Mouse (Mus musculus): ENCODE data around the gene Lypd8. TPM values are rescaled to one million over a fixed set of nuclear protein-coding genes. Genes with fewer than 3 reads are reported as not detected.

Lypd8 gene
- polyA plus RNA-seq, 1 experiment = not detected

DNA sequence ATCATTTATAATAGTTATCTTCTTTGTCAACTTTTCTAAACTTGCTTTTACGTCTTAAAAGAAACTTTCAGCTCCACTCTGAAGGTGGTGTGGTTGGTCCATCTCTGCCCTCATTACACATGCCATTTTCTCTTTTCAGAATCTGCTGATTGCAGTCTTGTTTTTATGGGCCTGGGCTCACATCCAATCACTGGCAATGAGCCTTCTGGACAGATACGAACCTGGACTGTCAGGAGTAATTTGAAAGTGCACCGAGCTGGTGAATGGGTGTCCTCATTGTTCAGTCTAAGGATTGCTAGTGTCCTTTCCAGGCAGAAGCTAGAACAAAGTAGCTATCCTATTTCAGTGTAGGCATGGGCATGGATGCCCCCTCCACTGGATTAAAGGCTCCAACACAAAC is 29.2 kb downstream of the Lypd8 start:
- Histone ChIP-seq H3K9me3 (replicated peaks; ENCODE audit: control insufficient read depth, insufficient read depth, low read length, poor library complexity, severe bottlenecking) (no peaks in the 10 kb centered on the region), H3K4me1 (ENCODE audit: control insufficient read depth, insufficient read depth, low read length) (no peaks in the 10 kb centered on the region), H3K27ac (ENCODE audit: insufficient read depth, low read length) (no peak overlapping the region), H3K4me3 (ENCODE audit: low read depth, low read length) (no peak overlapping the region), H3K27me3 (ENCODE audit: control insufficient read depth, insufficient read depth, low read length, poor library complexity, severe bottlenecking) (no peaks in the 10 kb centered on the region; the same call in 1 of the 2 replicates), H3K9ac (ENCODE audit: low read depth, poor library complexity, severe bottlenecking) (no peak overlapping the region), H3K36me3 (ENCODE audit: control insufficient read depth, insufficient read depth, low read length, poor library complexity, severe bottlenecking) (no peaks in the 10 kb centered on the region)
- no peak for TF ChIP-seq POLR2A (IDR thresholded peaks at IDR 0.05; ENCODE audit: insufficient read depth, low read length)
- TF ChIP-seq CTCF (IDR thresholded peaks at IDR 0.05; ENCODE audit: low read depth, low read length) = no peak
- no peak for TF ChIP-seq EP300 (IDR thresholded peaks at IDR 0.05; ENCODE audit: insufficient read depth, low read depth, low read length)

- no peak for TF ChIP-seq EP300 (IDR thresholded peaks at IDR 0.05; ENCODE audit: insufficient read depth, low read depth, low read length)
- TF ChIP-seq POLR2A (IDR thresholded peaks at IDR 0.05; ENCODE audit: insufficient read depth, low read length) = no peak
- no peak for TF ChIP-seq CTCF (IDR thresholded peaks at IDR 0.05; ENCODE audit: low read depth, low read length)
- H3K27me3 ChIP-seq (ENCODE audit: control insufficient read depth, insufficient read depth, low read length, poor library complexity, severe bottlenecking) = no peaks in the 10 kb centered on the region
- no peak overlapping the region for H3K4me3 ChIP-seq (ENCODE audit: low read depth, low read length)
- H3K27ac ChIP-seq (ENCODE audit: insufficient read depth, low read length) = no peak overlapping the region
- no peaks in the 10 kb centered on the region for H3K4me1 ChIP-seq (ENCODE audit: control insufficient read depth, insufficient read depth, low read length)
- H3K36me3 ChIP-seq (ENCODE audit: control insufficient read depth, insufficient read depth, low read length, poor library complexity, severe bottlenecking) = no peaks in the 10 kb centered on the region
- no peaks in the 10 kb centered on the region for H3K9me3 ChIP-seq (replicated peaks; ENCODE audit: control insufficient read depth, insufficient read depth, low read length, poor library complexity, severe bottlenecking)
- no peak overlapping the region for H3K9ac ChIP-seq (ENCODE audit: low read depth, poor library complexity, severe bottlenecking)
These were observed 39.5 kb downstream of the Lypd8 start for GRCm38 (mm10) chr11:58418336-58418735.

DNA sequence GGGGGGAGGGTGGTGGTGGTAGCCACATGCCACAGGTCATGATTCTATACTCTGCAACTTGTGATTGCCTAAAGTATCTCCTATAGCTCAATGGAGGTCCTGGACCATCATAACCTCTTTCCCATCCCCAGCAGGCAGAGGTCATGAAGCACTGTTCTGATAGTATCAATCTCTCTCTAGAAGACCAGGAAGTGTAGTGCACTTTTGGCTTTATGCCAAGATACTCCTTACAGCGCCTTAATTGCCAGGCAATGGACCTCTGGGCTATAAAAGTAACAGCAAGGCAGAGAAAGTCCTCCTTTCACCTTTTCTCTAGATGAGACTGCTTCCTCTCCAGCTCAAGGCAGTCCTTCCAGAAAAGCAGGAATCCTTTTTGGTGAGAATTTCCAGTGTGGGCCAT is 42.0 kb downstream of the Lypd8 start, which contains the start of gene 1810065E05Rik:
Gene 1810065E05Rik, plus strand, starts transcription at position 297 of the 400 bp plus-strand sequence.
- no peaks in the 10 kb centered on the region for H3K4me1 ChIP-seq (ENCODE audit: control insufficient read depth, insufficient read depth, low read length)
- H3K4me3 ChIP-seq (ENCODE audit: low read depth, low read length) = no peak within 1 kb of the TSS
- H3K27me3 ChIP-seq (ENCODE audit: control insufficient read depth, insufficient read depth, low read length, poor library complexity, severe bottlenecking) = no peaks in the 10 kb centered on the region
- H3K36me3 ChIP-seq (ENCODE audit: control insufficient read depth, insufficient read depth, low read length, poor library complexity, severe bottlenecking) = no peaks in the 10 kb centered on the region
- no peaks in the 10 kb centered on the region for H3K9me3 ChIP-seq (replicated peaks; ENCODE audit: control insufficient read depth, insufficient read depth, low read length, poor library complexity, severe bottlenecking)
- H3K9ac ChIP-seq (ENCODE audit: low read depth, poor library complexity, severe bottlenecking) = no peak within 1 kb of the TSS
- no peak within 1 kb of the TSS for H3K27ac ChIP-seq (ENCODE audit: insufficient read depth, low read length)
- TF ChIP-seq EP300 (IDR thresholded peaks at IDR 0.05; ENCODE audit: insufficient read depth, low read depth, low read length) (no peak), CTCF (IDR thresholded peaks at IDR 0.05; ENCODE audit: low read depth, low read length) (no peak), POLR2A (IDR thresholded peaks at IDR 0.05; ENCODE audit: insufficient read depth, low read length) (no peak)

DNA sequence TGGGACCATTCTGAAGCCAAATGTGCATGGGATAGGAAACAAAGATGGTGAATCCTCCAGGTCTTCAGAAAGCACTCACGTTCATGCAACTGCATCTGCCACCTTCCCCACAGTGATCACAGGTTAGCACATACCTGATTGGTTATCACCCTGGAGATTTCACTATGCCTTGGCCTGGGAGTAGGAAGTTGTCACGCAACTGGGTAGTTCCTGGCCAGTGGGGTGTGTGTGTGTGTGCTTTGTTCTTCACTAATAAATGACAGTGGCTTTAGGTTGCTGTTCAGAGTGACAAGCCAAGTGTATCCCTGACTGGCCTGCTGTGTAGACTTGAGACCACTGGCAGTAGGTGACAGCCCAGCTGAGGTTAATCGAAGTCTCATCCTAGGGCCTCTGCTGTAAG is 53.4 kb downstream of the Lypd8 start, which contains the start of gene Gm12253:
Gene Gm12253, plus strand, starts transcription at position 301 of the 400 bp plus-strand sequence.
- Histone ChIP-seq H3K4me1 (ENCODE audit: control insufficient read depth, insufficient read depth, low read length) (no peaks in the 10 kb centered on the region), H3K36me3 (ENCODE audit: control insufficient read depth, insufficient read depth, low read length, poor library complexity, severe bottlenecking) (no peaks in the 10 kb centered on the region), H3K4me3 (ENCODE audit: low read depth, low read length) (no peak within 1 kb of the TSS), H3K27me3 (ENCODE audit: control insufficient read depth, insufficient read depth, low read length, poor library complexity, severe bottlenecking) (no peaks in the 10 kb centered on the region; the same call in 1 of the 2 replicates), H3K9me3 (replicated peaks; ENCODE audit: control insufficient read depth, insufficient read depth, low read length, poor library complexity, severe bottlenecking) (no peaks in the 10 kb centered on the region), H3K9ac (ENCODE audit: low read depth, poor library complexity, severe bottlenecking) (no peak within 1 kb of the TSS), H3K27ac (ENCODE audit: insufficient read depth, low read length) (no peak within 1 kb of the TSS)
- TF ChIP-seq POLR2A (IDR thresholded peaks at IDR 0.05; ENCODE audit: insufficient read depth, low read length) (no peak), EP300 (IDR thresholded peaks at IDR 0.05; ENCODE audit: insufficient read depth, low read depth, low read length) (no peak), CTCF (IDR thresholded peaks at IDR 0.05; ENCODE audit: low read depth, low read length) (no peak)

DNA sequence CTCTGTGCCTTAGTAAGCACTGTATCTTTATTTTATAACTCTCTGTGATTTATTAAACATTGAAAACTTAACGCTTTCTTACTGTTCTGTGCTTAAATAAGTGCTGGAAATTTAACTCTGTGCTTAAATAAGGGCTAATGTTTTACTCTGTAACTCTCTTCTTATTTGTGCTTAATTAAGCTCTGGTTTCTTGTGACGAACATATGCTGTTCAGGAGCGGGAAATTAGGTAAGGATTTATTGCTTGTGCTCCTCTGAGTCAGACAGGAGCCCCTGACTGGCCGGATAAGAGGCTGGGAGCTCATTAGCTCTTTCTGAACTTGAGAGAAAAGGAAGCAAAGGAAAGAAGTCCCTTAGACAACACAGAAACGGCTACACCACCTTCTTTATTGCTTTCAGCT is 59.0 kb downstream of the Lypd8 start:
- no peak overlapping the region for H3K27ac ChIP-seq (ENCODE audit: insufficient read depth, low read length)
- H3K4me1 ChIP-seq (ENCODE audit: control insufficient read depth, insufficient read depth, low read length) = no peaks in the 10 kb centered on the region
- H3K36me3 ChIP-seq (ENCODE audit: control insufficient read depth, insufficient read depth, low read length, poor library complexity, severe bottlenecking) = no peaks in the 10 kb centered on the region
- no peaks in the 10 kb centered on the region for H3K9me3 ChIP-seq (replicated peaks; ENCODE audit: control insufficient read depth, insufficient read depth, low read length, poor library complexity, severe bottlenecking)
- TF ChIP-seq POLR2A (IDR thresholded peaks at IDR 0.05; ENCODE audit: insufficient read depth, low read length) = no peak
- no peak for TF ChIP-seq EP300 (IDR thresholded peaks at IDR 0.05; ENCODE audit: insufficient read depth, low read depth, low read length)
- no peak for TF ChIP-seq CTCF (IDR thresholded peaks at IDR 0.05; ENCODE audit: low read depth, low read length)
- H3K4me3 ChIP-seq (ENCODE audit: low read depth, low read length) = no peak overlapping the region
- H3K9ac ChIP-seq (ENCODE audit: low read depth, poor library complexity, severe bottlenecking) = no peak overlapping the region
- no peaks in the 10 kb centered on the region for H3K27me3 ChIP-seq (ENCODE audit: control insufficient read depth, insufficient read depth, low read length, poor library complexity, severe bottlenecking)

Other genes starting within 250 kb of the Lypd8 start
- gene Gemin5, start 210.5 kb upstream of the Lypd8 start, polyA plus RNA-seq (2011; ENCODE audit: insufficient read depth, insufficient read length, low read depth, missing spikeins) = 45.5 and 50.4 TPM in 2 replicates
- 61.9 and 66.8 TPM in 2 replicates for gene Mrpl22, start 207.4 kb upstream of the Lypd8 start, polyA plus RNA-seq (2011; ENCODE audit: insufficient read depth, insufficient read length, low read depth, missing spikeins)
- gene Igtp, start 179.5 kb upstream of the Lypd8 start, polyA plus RNA-seq (2011; ENCODE audit: insufficient read depth, insufficient read length, low read depth, missing spikeins) = 9.9 and 10.1 TPM in 2 replicates
- 5.4 and 5.6 TPM in 2 replicates for gene Irgm2, start 179.4 kb upstream of the Lypd8 start, polyA plus RNA-seq (2011; ENCODE audit: insufficient read depth, insufficient read length, low read depth, missing spikeins)
- not detected in 2 replicates for gene 4930438A08Rik, start 104.2 kb upstream of the Lypd8 start, polyA plus RNA-seq (2011; ENCODE audit: insufficient read depth, insufficient read length, low read depth, missing spikeins)
- gene Zfp692, start 72.0 kb upstream of the Lypd8 start, polyA plus RNA-seq (2011; ENCODE audit: insufficient read depth, insufficient read length, low read depth, missing spikeins) = 19.3 and 21.1 TPM in 2 replicates
- 8.3 and 9.0 TPM in 2 replicates for gene Zfp672, start 48.7 kb upstream of the Lypd8 start, polyA plus RNA-seq (2011; ENCODE audit: insufficient read depth, insufficient read length, low read depth, missing spikeins)
- gene Sh3bp5l, start 48.3 kb upstream of the Lypd8 start, polyA plus RNA-seq (2011; ENCODE audit: insufficient read depth, insufficient read length, low read depth, missing spikeins) = 33.6 and 41.4 TPM in 2 replicates
- not detected in 2 replicates for gene 1810065E05Rik, start 42.1 kb downstream of the Lypd8 start, polyA plus RNA-seq (2011; ENCODE audit: insufficient read depth, insufficient read length, low read depth, missing spikeins)
- gene Gm12253, start 53.5 kb downstream of the Lypd8 start, polyA plus RNA-seq (2011; ENCODE audit: insufficient read depth, insufficient read length, low read depth, missing spikeins) = not detected in 2 replicates
- gene Lypd9, start 73.9 kb downstream of the Lypd8 start, polyA plus RNA-seq (2011; ENCODE audit: insufficient read depth, insufficient read length, low read depth, missing spikeins) = not detected in 2 replicates
- not detected in 2 replicates for gene Olfr30, start 83.2 kb downstream of the Lypd8 start, polyA plus RNA-seq (2011; ENCODE audit: insufficient read depth, insufficient read length, low read depth, missing spikeins)
- not detected in 2 replicates for gene Olfr332, start 113.5 kb downstream of the Lypd8 start, polyA plus RNA-seq (2011; ENCODE audit: insufficient read depth, insufficient read length, low read depth, missing spikeins)
- not detected in 2 replicates for gene Olfr331, start 123.5 kb downstream of the Lypd8 start, polyA plus RNA-seq (2011; ENCODE audit: insufficient read depth, insufficient read length, low read depth, missing spikeins)
- not detected in 2 replicates for gene Olfr330, start 155.8 kb downstream of the Lypd8 start, polyA plus RNA-seq (2011; ENCODE audit: insufficient read depth, insufficient read length, low read depth, missing spikeins)
- not detected in 2 replicates for gene Olfr329-ps, start 167.4 kb downstream of the Lypd8 start, polyA plus RNA-seq (2011; ENCODE audit: insufficient read depth, insufficient read length, low read depth, missing spikeins)
- gene Olfr328, start 176.6 kb downstream of the Lypd8 start, polyA plus RNA-seq (2011; ENCODE audit: insufficient read depth, insufficient read length, low read depth, missing spikeins) = not detected in 2 replicates
- gene Olfr224, start 191.5 kb downstream of the Lypd8 start, polyA plus RNA-seq (2011; ENCODE audit: insufficient read depth, insufficient read length, low read depth, missing spikeins) = not detected in 2 replicates
- not detected in 2 replicates for gene Olfr325, start 198.7 kb downstream of the Lypd8 start, polyA plus RNA-seq (2011; ENCODE audit: insufficient read depth, insufficient read length, low read depth, missing spikeins)
- gene Olfr324, start 216.1 kb downstream of the Lypd8 start, polyA plus RNA-seq (2011; ENCODE audit: insufficient read depth, insufficient read length, low read depth, missing spikeins) = not detected in 2 replicates
- not detected in 2 replicates for gene 2210407C18Rik, start 237.0 kb downstream of the Lypd8 start, polyA plus RNA-seq (2011; ENCODE audit: insufficient read depth, insufficient read length, low read depth, missing spikeins)